Mouse (Mus musculus) myocyte (in vitro differentiated cells): Measurements from ENCODE around the gene Cyp2b19. TPM values are rescaled to one million over a fixed set of nuclear protein-coding genes. Genes with fewer than 3 reads are reported as not detected.
"Not testable (repeated sequence)": the region's sequence is repeated elsewhere in the genome, so short reads cannot be mapped to it uniquely, and the experiment has no call there.

Source experiments
- H3K27me3 ChIP-seq: one replicate; pipeline ENCODE4 v1.6.1; 2011; ENCODE audit not compliant: control insufficient read depth, insufficient read depth, insufficient read length
- H3K36me3 ChIP-seq: one replicate; pipeline ENCODE4 v1.6.1; 2011; ENCODE audit not compliant: control insufficient read depth, insufficient read depth
- H3K4me2 ChIP-seq: one replicate; pipeline ENCODE4 v1.6.1; 2011; ENCODE audit warnings: low read depth, control low read depth
- H3K4me3 ChIP-seq: one replicate; pipeline ENCODE4 v1.5.1; 2011; ENCODE audit warnings: mild to moderate bottlenecking, control low read depth, moderate library complexity
- H3K79me2 ChIP-seq: one replicate; pipeline ENCODE4 v1.6.1; 2011; ENCODE audit not compliant: control insufficient read depth, insufficient read depth
- H3ac ChIP-seq: one replicate; pipeline ENCODE4 v1.6.1; 2011; ENCODE audit not compliant: control insufficient read depth, insufficient read length
- CEBPB ChIP-seq: IDR thresholded peaks from 2 replicates; pipeline ENCODE4 v1.6.1; 2011; ENCODE audit warnings: mild to moderate bottlenecking, moderate library complexity; ENCODE audit not compliant: poor library complexity, insufficient read depth, severe bottlenecking
- E2F4 ChIP-seq: IDR thresholded peaks from one replicate; pipeline ENCODE4 v1.6.1; 2011; ENCODE audit warnings: mild to moderate bottlenecking, control low read depth, moderate library complexity; ENCODE audit not compliant: insufficient read depth
- MAX ChIP-seq: IDR thresholded peaks from one replicate; pipeline ENCODE4 v1.6.1; 2011; ENCODE audit warnings: low read depth, mild to moderate bottlenecking, control low read depth
- MYOD1 ChIP-seq, 3 experiments: IDR thresholded peaks; one replicate each; pipeline ENCODE4 v1.6.1; 2011; ENCODE audit warnings: control low read depth in 2 of 3, low read depth in 2 of 3, mild to moderate bottlenecking in 2 of 3, moderate library complexity in 1 of 3; ENCODE audit not compliant: insufficient read length in 2 of 3, control insufficient read depth in 1 of 3
- MYOG ChIP-seq, 3 experiments: IDR thresholded peaks; one replicate each; pipeline ENCODE4 v1.6.1; 2011; ENCODE audit warnings: control low read depth in 2 of 3, low read depth in 2 of 3, mild to moderate bottlenecking in 2 of 3; ENCODE audit not compliant: insufficient read length in 2 of 3, control insufficient read depth in 1 of 3, insufficient read depth in 1 of 3
- POLR2A ChIP-seq: IDR thresholded peaks from one replicate; pipeline ENCODE4 v1.6.1; 2011; ENCODE audit warnings: low read depth, mild to moderate bottlenecking, control low read depth, moderate library complexity; ENCODE audit not compliant: insufficient read length
- POLR2AphosphoS2 ChIP-seq: IDR thresholded peaks from one replicate; pipeline ENCODE4 v1.6.1; 2011; ENCODE audit warnings: low read depth, control low read depth; ENCODE audit not compliant: insufficient read length
- REST ChIP-seq: IDR thresholded peaks from one replicate; pipeline ENCODE4 v1.6.1; 2011; ENCODE audit warnings: mild to moderate bottlenecking, control low read depth, moderate library complexity; ENCODE audit not compliant: insufficient read depth, insufficient read length
- SRF ChIP-seq: IDR thresholded peaks from one replicate; pipeline ENCODE4 v1.6.1; 2011; ENCODE audit warnings: low read depth; ENCODE audit not compliant: control insufficient read depth, insufficient read length
- TCF12 ChIP-seq: IDR thresholded peaks from one replicate; pipeline ENCODE4 v1.6.1; 2011; ENCODE audit warnings: mild to moderate bottlenecking, control low read depth; ENCODE audit not compliant: poor library complexity, insufficient read depth, severe bottlenecking
- TCF3 ChIP-seq: IDR thresholded peaks from one replicate; pipeline ENCODE4 v1.6.1; 2011; ENCODE audit warnings: low read depth, control low read depth; ENCODE audit not compliant: insufficient read length
- USF1 ChIP-seq: IDR thresholded peaks from one replicate; pipeline ENCODE4 v1.6.1; 2011; ENCODE audit warnings: low read depth, mild to moderate bottlenecking, control low read depth, moderate library complexity
- polyA plus RNA-seq: library from polyadenylated mRNA; unstranded; fragments of >200 nt; fragmentation: generic; extraction: Trizol; gene quantifications from one replicate; pipeline ENCODE4 v1.2.1, GENCODE M21; 2012; ENCODE audit warnings: missing spikeins

Cyp2b19 gene
- polyA plus RNA-seq, 1 experiment: not detected

DNA sequence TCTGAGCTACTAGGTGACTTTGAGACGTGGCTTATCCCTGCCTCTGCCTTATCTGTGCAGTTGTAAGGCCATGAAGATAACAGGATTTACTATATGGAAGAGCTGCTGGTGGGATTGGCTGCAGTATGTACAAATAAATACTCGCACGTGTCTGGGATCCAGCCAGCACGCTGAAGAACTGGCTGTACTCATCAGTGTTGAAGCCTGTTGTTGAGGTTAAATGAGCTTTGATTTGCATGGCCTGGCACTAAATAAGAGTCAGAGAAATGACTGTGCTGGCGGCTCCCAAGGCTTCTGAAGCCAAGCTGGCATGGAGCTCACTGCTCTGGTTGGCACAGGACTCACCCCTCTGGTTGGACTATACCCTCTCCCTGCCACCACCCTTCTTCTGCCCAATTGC is 26.2 kb downstream of the Cyp2b19 start:
- Histone ChIP-seq H3K4me3 (no peak overlapping the region), H3K36me3 (no peaks in the 10 kb centered on the region), H3K79me2 (no peaks in the 10 kb centered on the region), H3ac (no peak overlapping the region), H3K27me3 (no peaks in the 10 kb centered on the region), H3K4me2 (no peak overlapping the region)
- no peak for TF ChIP-seq SRF
- TF ChIP-seq POLR2AphosphoS2: no peak
- no peak for TF ChIP-seq USF1
- TF ChIP-seq CEBPB: no peak
- no peak for TF ChIP-seq POLR2A

DNA sequence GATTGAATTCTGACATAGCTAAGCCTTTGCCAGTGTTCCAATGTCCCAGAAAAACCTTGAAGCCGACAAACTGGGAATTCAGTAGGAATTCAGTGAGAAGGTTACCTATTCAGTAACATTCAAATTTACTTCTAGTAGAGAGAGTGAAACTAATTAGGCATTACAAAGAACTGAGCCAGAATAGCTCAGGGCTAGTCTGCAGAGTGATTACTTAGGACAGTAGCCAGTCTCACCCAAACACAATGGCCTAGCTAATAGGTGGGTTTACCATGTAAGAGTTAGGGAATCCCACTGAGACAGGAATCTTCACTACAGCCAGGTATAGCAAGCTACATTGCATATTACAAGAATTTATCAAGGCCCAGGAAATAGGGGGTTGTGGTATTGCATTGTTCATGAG is 29.1 kb downstream of the Cyp2b19 start:
- H3ac ChIP-seq, H3K4me2 ChIP-seq, H3K79me2 ChIP-seq: not testable (repeated sequence)

DNA sequence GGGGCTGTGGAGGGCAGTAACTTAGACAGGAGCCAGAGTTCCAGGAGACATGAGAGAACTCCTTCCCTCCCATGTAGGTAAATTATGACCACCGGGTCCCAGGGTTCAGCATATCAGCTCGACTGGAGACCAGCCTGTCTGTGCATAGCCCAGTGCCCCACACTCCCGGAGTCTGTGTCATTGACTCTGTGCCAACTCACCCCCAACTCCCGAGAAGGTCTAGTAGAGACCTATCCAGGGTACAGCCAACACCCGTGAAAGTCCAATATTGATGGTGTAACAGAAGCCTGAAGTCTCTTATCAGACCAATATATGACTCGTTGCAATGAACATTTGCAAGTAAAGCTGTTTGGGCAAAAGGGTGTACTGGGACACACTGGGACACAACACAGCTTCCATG is 33.0 kb downstream of the Cyp2b19 start:
- Histone ChIP-seq H3K4me2 (no peak overlapping the region), H3K27me3 (no peaks in the 10 kb centered on the region), H3K79me2 (no peaks in the 10 kb centered on the region), H3K36me3 (no peaks in the 10 kb centered on the region), H3K4me3 (no peak overlapping the region), H3ac (no peak overlapping the region)
- TF ChIP-seq CEBPB (no peak), SRF (no peak), MAX (no peak), TCF3 (no peak), E2F4 (no peak), POLR2AphosphoS2 (no peak), USF1 (no peak), MYOG (IDR thresholded peaks at IDR 0.05; ENCODE audit: control insufficient read depth in 1 of 3, insufficient read depth in 1 of 3, insufficient read length in 2 of 3, low read depth in 2 of 3) (no peak), MYOD1 (IDR thresholded peaks at IDR 0.05; ENCODE audit: control insufficient read depth in 1 of 3, insufficient read length in 2 of 3, low read depth in 2 of 3) (no peak), POLR2A (no peak), REST (no peak), TCF12 (no peak)

More for the DNA sequence above, 29.1 kb downstream of the Cyp2b19 start:
- H3K36me3 ChIP-seq, H3K4me3 ChIP-seq, H3K27me3 ChIP-seq: not testable (repeated sequence)

DNA sequence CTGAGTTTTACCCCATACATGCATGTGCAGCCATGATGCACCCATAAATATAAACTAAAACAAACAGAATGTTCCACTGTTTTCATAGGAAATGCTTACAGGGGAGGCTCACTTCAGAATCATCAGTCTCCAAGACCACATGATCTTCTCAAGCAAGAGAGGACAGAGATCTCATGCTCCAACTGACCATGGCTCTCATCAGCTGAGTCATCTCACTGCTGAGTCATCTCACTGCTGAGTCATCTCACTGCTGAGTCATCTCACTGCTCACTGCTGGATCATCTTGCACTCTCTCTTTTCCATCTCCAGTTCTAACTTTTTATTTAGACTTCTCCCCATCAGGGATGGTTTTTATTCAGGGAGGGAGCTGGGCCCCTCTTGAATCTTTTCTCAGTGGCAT is 43.2 kb downstream of the Cyp2b19 start:
- H3K4me2 ChIP-seq: no peak overlapping the region
- H3K4me3 ChIP-seq: no peak overlapping the region
- no peaks in the 10 kb centered on the region for H3K79me2 ChIP-seq
- H3ac ChIP-seq: no peak overlapping the region
- H3K36me3 ChIP-seq: no peaks in the 10 kb centered on the region
- H3K27me3 ChIP-seq: no peaks in the 10 kb centered on the region
- TF ChIP-seq TCF12 (no peak), MAX (no peak), POLR2AphosphoS2 (no peak), POLR2A (no peak), REST (no peak), USF1 (no peak), TCF3 (no peak), MYOG (IDR thresholded peaks at IDR 0.05; ENCODE audit: control insufficient read depth in 1 of 3, insufficient read depth in 1 of 3, insufficient read length in 2 of 3, low read depth in 2 of 3) (no peak), MYOD1 (IDR thresholded peaks at IDR 0.05; ENCODE audit: control insufficient read depth in 1 of 3, insufficient read length in 2 of 3, low read depth in 2 of 3) (no peak), CEBPB (no peak), SRF (no peak), E2F4 (no peak)

- Histone ChIP-seq H3K79me2 (no peaks in the 10 kb centered on the region), H3K36me3 (no peaks in the 10 kb centered on the region), H3K27me3 (no peaks in the 10 kb centered on the region), H3ac (no peak overlapping the region), H3K4me3 (no peak overlapping the region), H3K4me2 (no peak overlapping the region)
- TF ChIP-seq E2F4: no peak
- no peak for TF ChIP-seq USF1
- TF ChIP-seq MYOD1 (IDR thresholded peaks at IDR 0.05; ENCODE audit: control insufficient read depth in 1 of 3, insufficient read length in 2 of 3, low read depth in 2 of 3): no peak
- TF ChIP-seq TCF3: no peak
- no peak for TF ChIP-seq CEBPB
- TF ChIP-seq POLR2AphosphoS2: no peak
- no peak for TF ChIP-seq MAX
- TF ChIP-seq POLR2A: no peak
- TF ChIP-seq MYOG (IDR thresholded peaks at IDR 0.05; ENCODE audit: control insufficient read depth in 1 of 3, insufficient read depth in 1 of 3, insufficient read length in 2 of 3, low read depth in 2 of 3): no peak
- TF ChIP-seq REST: no peak
- TF ChIP-seq TCF12: no peak
- no peak for TF ChIP-seq SRF
Measured at GRCm38 (mm10) chr7:26800996-26801395, 44.1 kb downstream of the Cyp2b19 start.
